Mouse (Mus musculus): ENCODE results near the gene Gpsm1. TPM values are rescaled to one million over a fixed set of nuclear protein-coding genes. Genes with fewer than 3 reads are reported as not detected.

Gpsm1 gene
- polyA plus RNA-seq, 1 experiment = 126 TPM

GRCm38 (mm10) chr2:26391617-26392016 is 76.3 kb downstream of the Gpsm1 start:
- no peak overlapping the region for H3K27ac ChIP-seq (ENCODE audit: insufficient read depth, low read length)
- DNase-seq = no peak
- WGBS = 76% methylated on average over 6 of the region's 6 CpGs

More at GRCm38 (mm10) chr2:26391617-26392016, 76.3 kb downstream of the Gpsm1 start:
- peaks cover 19% of the 10 kb centered on the region for H3K4me1 ChIP-seq (ENCODE audit: control insufficient read depth, insufficient read depth, low read length)
- no peaks in the 10 kb centered on the region for H3K27me3 ChIP-seq (ENCODE audit: control insufficient read depth, insufficient read depth, low read length)
- no peak overlapping the region for H3K4me3 ChIP-seq (replicated peaks; ENCODE audit: insufficient read depth, low read depth, low read length)
- TF ChIP-seq POLR2A (IDR thresholded peaks at IDR 0.05; ENCODE audit: borderline replicate concordance, insufficient read depth, low read length) (no peak), CTCF (IDR thresholded peaks at IDR 0.05; ENCODE audit: borderline replicate concordance, insufficient read depth, low read depth, low read length) (no peak)

Other genes with a start within 250 kb of the Gpsm1 start
- gene Nacc2, start 192.3 kb upstream of the Gpsm1 start, polyA plus RNA-seq (2012; rRNA removed) = 117 and 124 TPM in 2 replicates
- gene Lhx3, start 107.2 kb upstream of the Gpsm1 start, polyA plus RNA-seq (2012; rRNA removed) = 1.1 and 1.3 TPM in 2 replicates
- gene Qsox2, start 78.0 kb upstream of the Gpsm1 start, polyA plus RNA-seq (2012; rRNA removed) = 20.7 and 24.3 TPM in 2 replicates
- gene Ccdc187, start 21.0 kb upstream of the Gpsm1 start, polyA plus RNA-seq (2012; rRNA removed) = 2.7 and 3.0 TPM in 2 replicates
- gene Dnlz, start 36.6 kb downstream of the Gpsm1 start, polyA plus RNA-seq (2012; rRNA removed) = 32.6 and 34.9 TPM in 2 replicates
- gene Card9, start 45.4 kb downstream of the Gpsm1 start, polyA plus RNA-seq (2012; rRNA removed) = 5.7 and 6.2 TPM in 2 replicates
- 59.2 and 63.9 TPM in 2 replicates for gene Snapc4, start 65.1 kb downstream of the Gpsm1 start, polyA plus RNA-seq (2012; rRNA removed)
- gene Entr1, start 73.8 kb downstream of the Gpsm1 start, polyA plus RNA-seq (2012; rRNA removed) = 288 and 289 TPM in 2 replicates
- 98.2 and 104 TPM in 2 replicates for gene Pmpca, start 73.8 kb downstream of the Gpsm1 start, polyA plus RNA-seq (2012; rRNA removed)
- 60.2 and 67.9 TPM in 2 replicates for gene Inpp5e, start 93.7 kb downstream of the Gpsm1 start, polyA plus RNA-seq (2012; rRNA removed)
- gene Sec16a, start 129.7 kb downstream of the Gpsm1 start, polyA plus RNA-seq (2012; rRNA removed) = 43.2 and 44.6 TPM in 2 replicates
- 10.5 and 11.6 TPM in 2 replicates for gene Notch1, start 201.1 kb downstream of the Gpsm1 start, polyA plus RNA-seq (2012; rRNA removed)